Mouse (Mus musculus) kidney, embryonic 15.5 days (tissue): ENCODE data around the gene Ndn. TPM values are rescaled to one million over a fixed set of nuclear protein-coding genes. Genes with fewer than 3 reads are reported as not detected.

ENCODE experiments used
- ATAC-seq: fragments of 200-750 bp; cut with Nextera tagmentation; replicated peaks from 2 replicates; pipeline ENCODE4 v1.8.0; 2017; ENCODE audit warnings: moderate TSS enrichment; ENCODE audit not compliant: low FRiP score
- H3K27ac ChIP-seq: fragments of 300-500 bp; sonication (generic); 2 replicates; pipeline ENCODE4 v1.5.1; 2015; ENCODE audit warnings: mild to moderate bottlenecking, inconsistent platforms
- H3K27me3 ChIP-seq: fragments of 300-500 bp; sonication (generic); 2 replicates; pipeline ENCODE4 v1.6.1; 2015; ENCODE audit warnings: inconsistent platforms
- H3K36me3 ChIP-seq: fragments of 300-500 bp; sonication (generic); 2 replicates; pipeline ENCODE4 v1.6.1; 2015; ENCODE audit warnings: inconsistent platforms
- H3K4me1 ChIP-seq: fragments of 300-500 bp; sonication (generic); 2 replicates; pipeline ENCODE4 v1.6.1; 2015; ENCODE audit warnings: inconsistent platforms
- H3K4me2 ChIP-seq: fragments of 300-500 bp; sonication (generic); 2 replicates; pipeline ENCODE4 v1.6.1; 2015; ENCODE audit warnings: moderate library complexity, mild to moderate bottlenecking, inconsistent platforms
- H3K4me3 ChIP-seq: fragments of 300-500 bp; sonication (generic); replicated peaks from 2 replicates; pipeline ENCODE4 v1.5.1; 2015; ENCODE audit warnings: mild to moderate bottlenecking, inconsistent platforms
- H3K9ac ChIP-seq: fragments of 300-500 bp; sonication (generic); 2 replicates; pipeline ENCODE4 v1.6.1; 2015; ENCODE audit warnings: mild to moderate bottlenecking, inconsistent platforms
- H3K9me3 ChIP-seq: fragments of 300-500 bp; sonication (generic); replicated peaks from 2 replicates; pipeline ENCODE4 v1.6.1; 2016; ENCODE audit warnings: inconsistent platforms
- WGBS: fragments of 180-500 bp; shearing (Covaris S2); methylation state at CpG from one replicate; pipeline ENCODE4 v1.1.7; 2015; ENCODE audit warnings: mixed read lengths; 5-methylcytosine and 5-hydroxymethylcytosine counted together
- polyA plus RNA-seq: library from polyadenylated mRNA; unstranded; fragments of >200 nt; fragmentation: Nextera tagmentation; extraction: Ambion mirVana; gene quantifications from 2 replicates; pipeline ENCODE4 v1.2.1, GENCODE M21; 2015

Ndn gene
- polyA plus RNA-seq, 1 experiment from 2014 or later, result 85.4 TPM

- ATAC-seq, result peak; percentile 92
- 30% methylated on average over 31 of the region's 31 CpGs for WGBS
- Histone ChIP-seq H3K27me3 (no peaks in the 10 kb centered on the region), H3K9ac (peak within 1 kb of the TSS; percentile 41), H3K9me3 (peaks cover 3% of the 10 kb centered on the region; the same call in 1 of the 2 replicates), H3K27ac (no peak within 1 kb of the TSS), H3K4me1 (no peaks in the 10 kb centered on the region), H3K4me3 (peak within 1 kb of the TSS; percentile 49), H3K36me3 (no peaks in the 10 kb centered on the region), H3K4me2 (peak within 1 kb of the TSS; percentile 74)
Measured at GRCm38 (mm10) chr7:62376510-62377304, 30.3 kb downstream of the Ndn start, which contains the start of gene Magel2. Gene Magel2 (plus strand): TSS chr7:62377010.

- H3K4me2 ChIP-seq, result peak overlapping the region; percentile 74
- no peaks in the 10 kb centered on the region for H3K36me3 ChIP-seq
- peak overlapping the region; percentile 41 for H3K9ac ChIP-seq
- WGBS, result 28% methylated on average over 14 of the region's 14 CpGs
- ATAC-seq, result peak; percentile 69
- no peaks in the 10 kb centered on the region for H3K4me1 ChIP-seq
- H3K27me3 ChIP-seq, result no peaks in the 10 kb centered on the region
- H3K27ac ChIP-seq, result no peak overlapping the region
- peaks cover 3% of the 10 kb centered on the region; the same call in 1 of the 2 replicates for H3K9me3 ChIP-seq
- H3K4me3 ChIP-seq, result peak overlapping the region; percentile 49
Measured at GRCm38 (mm10) chr7:62377313-62377712, 30.9 kb downstream of the Ndn start.

- 92% methylated on average over 9 of the region's 9 CpGs for WGBS
- no peak overlapping the region for H3K4me3 ChIP-seq
- H3K27me3 ChIP-seq, result no peaks in the 10 kb centered on the region
- H3K36me3 ChIP-seq, result no peaks in the 10 kb centered on the region
- H3K4me1 ChIP-seq, result no peaks in the 10 kb centered on the region
- no peak for ATAC-seq
- no peak overlapping the region for H3K9ac ChIP-seq
- no peak overlapping the region for H3K4me2 ChIP-seq
- peaks cover 3% of the 10 kb centered on the region; the same call in 1 of the 2 replicates for H3K9me3 ChIP-seq
- H3K27ac ChIP-seq, result no peak overlapping the region
Measured at GRCm38 (mm10) chr7:62378529-62378928, 32.2 kb downstream of the Ndn start.

- ATAC-seq, result 0 out of 2 replicates have a peak, but pooled peaks have one; percentile 43
- peaks cover 3% of the 10 kb centered on the region; the same call in 1 of the 2 replicates for H3K9me3 ChIP-seq
- H3K4me3 ChIP-seq, result no peak overlapping the region
- no peaks in the 10 kb centered on the region for H3K36me3 ChIP-seq
- no peak overlapping the region for H3K27ac ChIP-seq
- WGBS, result 10% methylated on average over 2 of the region's 2 CpGs
- no peaks in the 10 kb centered on the region for H3K4me1 ChIP-seq
- H3K27me3 ChIP-seq, result no peaks in the 10 kb centered on the region
- no peak overlapping the region for H3K4me2 ChIP-seq
- H3K9ac ChIP-seq, result no peak overlapping the region
Measured at GRCm38 (mm10) chr7:62382391-62382790, 36.0 kb downstream of the Ndn start.

- Histone ChIP-seq H3K4me3 (no peak overlapping the region), H3K4me1 (no peaks in the 10 kb centered on the region), H3K27me3 (no peaks in the 10 kb centered on the region), H3K27ac (no peak overlapping the region), H3K36me3 (no peaks in the 10 kb centered on the region), H3K9ac (no peak overlapping the region), H3K9me3 (no peaks in the 10 kb centered on the region), H3K4me2 (no peak overlapping the region)
- ATAC-seq, result no peak
- WGBS, result 55% methylated on average over 4 of the region's 4 CpGs
Measured at GRCm38 (mm10) chr7:62388291-62388690, 41.9 kb downstream of the Ndn start.

- H3K4me3 ChIP-seq, result no peak overlapping the region
- H3K27me3 ChIP-seq, result no peaks in the 10 kb centered on the region
- H3K36me3 ChIP-seq, result no peaks in the 10 kb centered on the region
- H3K9me3 ChIP-seq, result no peaks in the 10 kb centered on the region
- ATAC-seq, result no peak
- WGBS, result 42% methylated on average over 1 of the region's 1 CpGs
- H3K4me2 ChIP-seq, result no peak overlapping the region
- no peak overlapping the region for H3K9ac ChIP-seq
- no peaks in the 10 kb centered on the region for H3K4me1 ChIP-seq
- H3K27ac ChIP-seq, result no peak overlapping the region
Measured at GRCm38 (mm10) chr7:62392202-62392601, 45.8 kb downstream of the Ndn start.

Other genes starting within 250 kb of the Ndn start
- gene Magel2, start 30.4 kb downstream of the Ndn start, polyA plus RNA-seq, result 0.87 and 1.2 TPM in 2 replicates
- 5.3 TPM in 2 replicates for gene Mkrn3, start 73.6 kb downstream of the Ndn start, polyA plus RNA-seq
- gene Peg12, start 117.9 kb downstream of the Ndn start, polyA plus RNA-seq, result 28.5 and 28.6 TPM in 2 replicates